Mouse (Mus musculus) erythroblast, embryonic 14.5 days (primary cell): Measurements from ENCODE around the gene Iqgap3.

Experiments
- GATA1 ChIP-seq: IDR thresholded peaks from 2 replicates; pipeline ENCODE4 v1.6.1; 2012; ENCODE audit warnings: low read length, inconsistent platforms, mixed read lengths
- TAL1 ChIP-seq: IDR thresholded peaks from 3 replicates; pipeline ENCODE4 v1.6.1; 2012; ENCODE audit warnings: low read length, inconsistent platforms, mixed read lengths

DNA sequence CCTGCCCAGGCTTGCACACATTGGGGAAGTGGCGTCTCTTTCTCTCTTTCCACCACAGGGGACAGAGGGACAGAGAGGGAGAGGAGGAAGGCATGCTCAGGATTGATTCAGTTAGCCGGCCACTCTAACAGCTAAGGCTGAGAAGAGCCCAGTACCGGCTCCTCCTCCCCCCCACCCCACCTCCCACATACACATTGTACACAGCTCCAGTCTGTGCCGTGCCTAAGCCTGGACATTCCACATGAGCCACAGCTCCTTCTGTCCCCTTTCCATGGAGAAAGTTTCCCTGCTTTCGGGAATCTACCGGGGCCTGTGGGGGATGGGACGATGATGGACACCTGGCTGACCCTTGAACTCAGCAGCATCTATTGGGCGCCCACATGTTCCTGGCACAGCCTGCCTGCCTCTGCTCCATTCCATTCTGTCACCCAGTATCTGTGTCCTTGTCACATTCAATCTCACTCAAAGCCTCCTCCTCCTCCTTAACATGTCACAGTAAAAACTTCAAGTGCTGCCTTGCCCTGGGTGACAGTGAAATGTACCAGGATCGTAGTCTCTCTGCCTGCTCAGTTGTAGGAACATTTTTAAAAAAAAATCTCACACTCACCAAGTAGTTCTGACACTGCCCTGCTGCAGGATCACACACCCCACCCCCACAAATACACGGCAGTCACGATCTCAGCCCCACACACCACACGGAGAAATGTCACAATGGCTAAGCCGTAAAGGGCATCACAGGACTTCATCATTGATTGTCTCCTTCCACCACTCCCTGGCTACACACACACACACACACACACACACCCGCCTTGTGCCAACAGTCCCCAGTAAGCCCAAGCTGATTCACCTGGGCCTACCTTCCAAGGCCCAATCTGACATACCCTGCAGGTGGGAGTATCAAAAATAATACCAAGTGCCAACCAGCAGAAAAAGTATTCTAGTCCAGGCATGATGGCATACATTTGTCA, 39.7 kb downstream of the Iqgap3 start:
- TF ChIP-seq GATA1 (no peak), TAL1 (no peak)
